Mouse (Mus musculus) G1E (cell line): ENCODE data around the gene Fam110a.
"Not testable (repeated sequence)": the region's sequence is repeated elsewhere in the genome, so short reads cannot be mapped to it uniquely, and the experiment has no call there.

Experiments used
- CTCF ChIP-seq: IDR thresholded peaks from 2 replicates; pipeline ENCODE4 v1.5.1; 2012; ENCODE audit warnings: low read depth, low read length, inconsistent platforms, mixed read lengths
- GATA1 ChIP-seq: IDR thresholded peaks from 2 replicates; pipeline ENCODE4 v1.6.1; 2012; ENCODE audit warnings: borderline replicate concordance, low read length, inconsistent platforms, mixed read lengths
- POLR2AphosphoS5 ChIP-seq: IDR thresholded peaks from 2 replicates; pipeline ENCODE4 v1.6.1; 2012; ENCODE audit warnings: low read depth, low read length, inconsistent platforms; ENCODE audit not compliant: insufficient replicate concordance

GRCm38 (mm10) chr2:151997190-151997575 is 17.2 kb upstream of the Fam110a start:
- TF ChIP-seq CTCF, POLR2AphosphoS5, GATA1: not testable (repeated sequence)
